Mouse (Mus musculus) ES-E14 (cell line): ENCODE data around the gene Gne.

Experiments
- HCFC1 ChIP-seq: IDR thresholded peaks from 2 replicates; pipeline ENCODE4 v1.6.1; 2012; ENCODE audit warnings: low read length, inconsistent platforms, borderline replicate concordance; ENCODE audit not compliant: insufficient read depth
- MAFK ChIP-seq: IDR thresholded peaks from 2 replicates; pipeline ENCODE4 v1.6.1; 2014; ENCODE audit warnings: mild to moderate bottlenecking, low read depth, low read length, inconsistent platforms; ENCODE audit not compliant: insufficient read depth
- ZNF384 ChIP-seq: IDR thresholded peaks from 2 replicates; pipeline ENCODE4 v1.6.1; 2012; ENCODE audit warnings: low read depth, low read length, inconsistent platforms

DNA sequence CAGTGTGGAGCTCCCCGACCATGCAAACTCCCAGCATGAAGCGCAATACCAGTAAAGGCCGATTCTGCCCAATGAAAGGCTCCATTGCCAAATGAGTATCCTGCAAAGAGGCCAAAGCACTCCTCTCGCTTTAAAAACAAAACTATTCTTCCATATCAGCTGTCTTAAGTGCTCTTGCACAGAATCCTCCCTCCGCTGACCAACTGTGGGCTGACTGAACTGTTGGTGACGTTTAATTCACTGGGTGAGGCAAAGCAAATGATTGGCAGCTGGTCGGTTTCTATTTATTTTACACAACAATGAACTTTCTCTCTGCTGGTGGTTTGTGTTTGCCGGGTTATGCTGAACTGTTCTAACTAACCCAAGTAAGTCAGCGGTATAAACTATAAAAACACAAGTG, 15.2 kb downstream of the Gne start:
- TF ChIP-seq MAFK (no peak), HCFC1 (no peak), ZNF384 (no peak)
